Mouse (Mus musculus) heart, adult 2 months (tissue): ENCODE results near the gene Snrnp25.

Experiments used
- CTCF ChIP-seq: fragments of 200-600 bp; IDR thresholded peaks from 2 replicates; pipeline ENCODE4 v1.8.1; 2022; ENCODE audit warnings: antibody characterized with exemption, mild to moderate bottlenecking, moderate library complexity
- POLR2A ChIP-seq: fragments of 200-500 bp; IDR thresholded peaks from 2 replicates; pipeline ENCODE4 v1.6.1; 2011; ENCODE audit warnings: mild to moderate bottlenecking, low read depth, low read length, control low read depth; ENCODE audit not compliant: insufficient read depth

DNA sequence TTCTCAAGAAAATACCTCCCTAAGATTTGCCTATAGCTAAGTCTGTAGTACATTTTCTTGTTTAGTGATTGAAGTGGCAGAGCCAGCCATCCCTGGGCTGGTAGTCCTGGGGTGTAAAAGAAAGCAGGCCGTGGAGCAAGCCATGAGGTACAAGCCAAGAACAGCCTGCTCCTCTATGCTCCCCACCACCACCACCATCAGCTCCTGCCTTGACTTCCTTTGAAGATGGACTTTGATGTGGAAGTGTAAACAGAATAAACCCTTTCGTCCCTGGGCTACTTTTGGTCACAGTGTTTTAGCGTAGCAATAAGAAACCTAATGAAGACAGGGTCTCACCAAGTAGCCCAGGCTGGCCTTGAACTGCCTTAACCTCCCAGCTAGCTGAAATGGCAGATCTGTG is 7.4 kb upstream of the Snrnp25 start:
- TF ChIP-seq POLR2A = no peak
- TF ChIP-seq CTCF = no peak
